Mouse (Mus musculus): ENCODE results near the gene Gm7682. TPM values are rescaled to one million over a fixed set of nuclear protein-coding genes. Genes with fewer than 3 reads are reported as not detected.

Gene Gm7682
- under 1 TPM in 1 of 2 experiments, not detected in 1; 0.60 TPM for polyA plus RNA-seq (2017; shearing (Covaris generic))

GRCm38 (mm10) chr5:94445484-94445883, at the start of gene Gm7682:
Gm7682 (plus strand) TSS chr5:94445784.

Other genes starting within 250 kb of the Gm7682 start
- gene Gm3106, start 227.8 kb upstream of the Gm7682 start, polyA plus RNA-seq (2017; shearing (Covaris generic)), result 1 to 10 TPM in 1 of 2 experiments, under 1 TPM in 1; 0.28 to 2.0 TPM
- gene A430089I19Rik, start 139.0 kb upstream of the Gm7682 start, polyA plus RNA-seq (2017; shearing (Covaris generic)), result not detected
- 1 to 10 TPM in 1 of 2 experiments, under 1 TPM in 1; 0.47 to 4.1 TPM for gene Gm6502, start 131.3 kb upstream of the Gm7682 start, polyA plus RNA-seq (2017; shearing (Covaris generic))
- gene AA792892, start 106.0 kb upstream of the Gm7682 start, polyA plus RNA-seq (2017; shearing (Covaris generic)), result 1 to 10 TPM in 1 of 2 experiments, under 1 TPM in 1; 0.35 to 1.5 TPM
- gene Gm3139, start 80.5 kb downstream of the Gm7682 start, polyA plus RNA-seq (2017; shearing (Covaris generic)), result 1 to 10 TPM in 1 of 2 experiments, under 1 TPM in 1; 0.87 to 2.4 TPM
- not detected for gene Gm3147, start 170.6 kb downstream of the Gm7682 start, polyA plus RNA-seq (2017; shearing (Covaris generic))
- gene Gm6509, start 178.2 kb downstream of the Gm7682 start, polyA plus RNA-seq (2017; shearing (Covaris generic)), result under 1 TPM; 0.17 to 0.28 TPM
- under 1 TPM in 1 of 2 experiments, not detected in 1; 0.72 TPM for gene Gm6205, start 202.6 kb downstream of the Gm7682 start, polyA plus RNA-seq (2017; shearing (Covaris generic))